Comparison of ENCODE assay signal across 9 mouse cellular contexts in genomic region chr13:62887712-62888441, GRCm38 (mm10). TPM values are rescaled to one million over a fixed set of nuclear protein-coding genes. Genes with fewer than 3 reads are reported as not detected.
A peak's percentile ranks its signal among the peaks of the same experiment; 100 is the strongest.
DNase-seq lines count a peak whose midpoint lies in the region; ATAC-seq lines count a peak whose summit lies in the region.
"Had no signal": no experiment of that assay in that cellular context is flagged by ENCODE, and none has a peak within 500 bp of the region (broad histone marks: within the 10 kb centered on the region; RNA-seq: fewer than 3 reads in every experiment).

TSS of gene Fbp1 (minus strand) at chr13:62888282.

- H3K36me3 ChIP-seq in hindbrain, embryonic 13.5 days: no peaks in the 10 kb centered on the region
- no peaks in the 10 kb centered on the region for H3K36me3 ChIP-seq in limb, embryonic 15.5 days

- peaks cover 41% of the 10 kb centered on the region for H3K27me3 ChIP-seq in hindbrain, embryonic 13.5 days
- peaks cover 30% of the 10 kb centered on the region for H3K27me3 ChIP-seq in limb, embryonic 15.5 days

- ATAC-seq in hindbrain, embryonic 13.5 days (ENCODE audit: low FRiP score): peak; percentile 43; the same call in 1 of the 2 replicates
- no peak for ATAC-seq in limb, embryonic 15.5 days (ENCODE audit: insufficient number of reproducible peaks, low FRiP score, low TSS enrichment, low read depth)
- ATAC-seq in neutrophil, adult 5-6 weeks (ENCODE audit: extremely low read depth, insufficient number of reproducible peaks, low FRiP score, poor library complexity, severe bottlenecking): peak; percentile 33; the same call in 1 of the 2 replicates

- peak within 1 kb of the TSS; percentile 57; the same call in 1 of the 2 replicates for H3K9ac ChIP-seq in hindbrain, embryonic 13.5 days
- no peak within 1 kb of the TSS for H3K9ac ChIP-seq in limb, embryonic 15.5 days

- no peak within 1 kb of the TSS for H3K27ac ChIP-seq in hindbrain, embryonic 13.5 days
- H3K27ac ChIP-seq in limb, embryonic 15.5 days: no peak within 1 kb of the TSS

- DNase-seq in cerebellum, postnatal 10 days: peak; percentile 42 to 51
- no peak for DNase-seq in cerebellum, adult 8-10 months
- peak; percentile 33 for DNase-seq in ES-CJ7 (ENCODE audit: low read depth, low spot score)
- DNase-seq in gastrocnemius, postnatal 25 days: no peak
- DNase-seq in adipocyte (ENCODE audit: low spot score): no peak

- peak within 1 kb of the TSS; percentile 53 for H3K4me2 ChIP-seq in hindbrain, embryonic 13.5 days
- peak within 1 kb of the TSS; percentile 41; the same call in 1 of the 2 replicates for H3K4me2 ChIP-seq in limb, embryonic 15.5 days

- no peaks in the 10 kb centered on the region for H3K9me3 ChIP-seq in hindbrain, embryonic 13.5 days
- no peaks in the 10 kb centered on the region for H3K9me3 ChIP-seq in limb, embryonic 15.5 days

- H3K4me1 ChIP-seq in hindbrain, embryonic 13.5 days (replicated peaks): peaks cover 11% of the 10 kb centered on the region
- peaks cover 8% of the 10 kb centered on the region for H3K4me1 ChIP-seq in limb, embryonic 15.5 days

- 3% methylated on average over 29 of the region's 29 CpGs for WGBS in hindbrain, embryonic 13.5 days
- WGBS in limb, embryonic 15.5 days: 7% methylated on average over 29 of the region's 29 CpGs

- H3K4me3 ChIP-seq in hindbrain, embryonic 13.5 days: peak within 1 kb of the TSS; percentile 31
- peak within 1 kb of the TSS; percentile 11 for H3K4me3 ChIP-seq in limb, embryonic 15.5 days

RNA-seq across cellular contexts. Expression of gene Fbp1, which starts in this region (rescaled TPM):
- polyA plus RNA-seq in hindbrain, embryonic 13.5 days (2015; fragmentation: Nextera tagmentation; extraction: Ambion mirVana): 0.35 and 0.70 TPM in 2 replicates
- polyA plus RNA-seq in limb, embryonic 15.5 days (2015; fragmentation: Nextera tagmentation; extraction: Ambion mirVana): 1.4 and 1.5 TPM in 2 replicates
- not detected in 2 replicates for total RNA-seq in neutrophil, adult 5-6 weeks (2017)
- total RNA-seq in gastrocnemius, postnatal 25 days (2021): not detected
- total RNA-seq: CH12.LX had no signal

Comparison
In these comparisons a context has a peak if more than half of its experiments do, and no peak if none do; other contexts are left out.
1. DNase-seq: peak in cerebellum, postnatal 10 days (2 of 2) and ES-CJ7 (single experiment); none in cerebellum, adult 8-10 months (single experiment), gastrocnemius, postnatal 25 days (single experiment) and adipocyte (single experiment).
2. Peak in ATAC-seq, H3K4me3 ChIP-seq, H3K9ac ChIP-seq and H3K4me2 ChIP-seq in hindbrain, embryonic 13.5 days; RNA of the gene not detected or under 1 TPM.
3. Peak in ATAC-seq in neutrophil, adult 5-6 weeks; RNA of the gene not detected or under 1 TPM.